Mouse (Mus musculus): ENCODE measurements around the gene F11r. TPM values are rescaled to one million over a fixed set of nuclear protein-coding genes. Genes with fewer than 3 reads are reported as not detected.

Gene F11r
- polyA plus RNA-seq, 1 experiment from 2014 or later = 22.2 TPM

GRCm38 (mm10) chr1:171513760-171514159 lies 76.4 kb downstream of the F11r start:
- 100% methylated on average over 1 of the region's 1 CpGs for WGBS
- DNase-seq (ENCODE audit: low spot score) = no peak
- Histone ChIP-seq H3K36me3 (no peaks in the 10 kb centered on the region), H3K27me3 (ENCODE audit: insufficient read depth, poor library complexity, severe bottlenecking) (no peaks in the 10 kb centered on the region), H3K9me3 (no peaks in the 10 kb centered on the region), H3K27ac (no peak overlapping the region), H3K4me1 (replicated peaks) (0 out of 2 replicates have a peak, but pooled peaks cover 7% of the 10 kb centered on the region), H3K4me3 (no peak overlapping the region)

Other genes starting within 250 kb of the F11r start
- gene Pcp4l1, start 241.3 kb upstream of the F11r start, polyA plus RNA-seq (2016; fragmentation: Nextera tagmentation; extraction: Ambion mirVana) = 19.9 and 32.8 TPM in 2 replicates
- 0.21 and 0.27 TPM in 2 replicates for gene Nr1i3, start 223.6 kb upstream of the F11r start, polyA plus RNA-seq (2016; fragmentation: Nextera tagmentation; extraction: Ambion mirVana)
- 33.1 and 36.2 TPM in 2 replicates for gene Tomm40l, start 215.0 kb upstream of the F11r start, polyA plus RNA-seq (2016; fragmentation: Nextera tagmentation; extraction: Ambion mirVana)
- gene Apoa2, start 212.5 kb upstream of the F11r start, polyA plus RNA-seq (2016; fragmentation: Nextera tagmentation; extraction: Ambion mirVana) = 3.4 and 4.7 TPM in 2 replicates
- 16.3 and 22.8 TPM in 2 replicates for gene Fcer1g, start 203.2 kb upstream of the F11r start, polyA plus RNA-seq (2016; fragmentation: Nextera tagmentation; extraction: Ambion mirVana)
- gene Adamts4, start 187.1 kb upstream of the F11r start, polyA plus RNA-seq (2016; fragmentation: Nextera tagmentation; extraction: Ambion mirVana) = 10.4 and 13.0 TPM in 2 replicates
- gene Ndufs2, start 186.1 kb upstream of the F11r start, polyA plus RNA-seq (2016; fragmentation: Nextera tagmentation; extraction: Ambion mirVana) = 250 and 275 TPM in 2 replicates
- 70.3 and 80.9 TPM in 2 replicates for gene B4galt3, start 167.2 kb upstream of the F11r start, polyA plus RNA-seq (2016; fragmentation: Nextera tagmentation; extraction: Ambion mirVana)
- 54.1 and 56.2 TPM in 2 replicates for gene Ppox, start 156.3 kb upstream of the F11r start, polyA plus RNA-seq (2016; fragmentation: Nextera tagmentation; extraction: Ambion mirVana)
- gene Usp21, start 149.5 kb upstream of the F11r start, polyA plus RNA-seq (2016; fragmentation: Nextera tagmentation; extraction: Ambion mirVana) = 95.6 and 111 TPM in 2 replicates
- gene Ufc1, start 142.5 kb upstream of the F11r start, polyA plus RNA-seq (2016; fragmentation: Nextera tagmentation; extraction: Ambion mirVana) = 105 and 111 TPM in 2 replicates
- 46.2 and 48.4 TPM in 2 replicates for gene Dedd, start 108.4 kb upstream of the F11r start, polyA plus RNA-seq (2016; fragmentation: Nextera tagmentation; extraction: Ambion mirVana)
- 39.6 and 46.0 TPM in 2 replicates for gene Nit1, start 91.9 kb upstream of the F11r start, polyA plus RNA-seq (2016; fragmentation: Nextera tagmentation; extraction: Ambion mirVana)
- gene Pfdn2, start 91.9 kb upstream of the F11r start, polyA plus RNA-seq (2016; fragmentation: Nextera tagmentation; extraction: Ambion mirVana) = 130 and 147 TPM in 2 replicates
- gene Klhdc9, start 76.7 kb upstream of the F11r start, polyA plus RNA-seq (2016; fragmentation: Nextera tagmentation; extraction: Ambion mirVana) = 2.1 and 2.5 TPM in 2 replicates
- 1.5 and 1.7 TPM in 2 replicates for gene Nectin4, start 67.4 kb upstream of the F11r start, polyA plus RNA-seq (2016; fragmentation: Nextera tagmentation; extraction: Ambion mirVana)
- gene Arhgap30, start 48.6 kb upstream of the F11r start, polyA plus RNA-seq (2016; fragmentation: Nextera tagmentation; extraction: Ambion mirVana) = 0.82 and 0.98 TPM in 2 replicates
- gene Usf1, start 26.2 kb upstream of the F11r start, polyA plus RNA-seq (2016; fragmentation: Nextera tagmentation; extraction: Ambion mirVana) = 143 and 159 TPM in 2 replicates
- 9.7 and 10.1 TPM in 2 replicates for gene Tstd1, start 18.7 kb upstream of the F11r start, polyA plus RNA-seq (2016; fragmentation: Nextera tagmentation; extraction: Ambion mirVana)
- 11.2 and 13.3 TPM in 2 replicates for gene Alyref2, start 65.9 kb downstream of the F11r start, polyA plus RNA-seq (2016; fragmentation: Nextera tagmentation; extraction: Ambion mirVana)
- gene Itln1, start 97.8 kb downstream of the F11r start, polyA plus RNA-seq (2016; fragmentation: Nextera tagmentation; extraction: Ambion mirVana) = not detected in 2 replicates
- 0.09 TPM in 1 of 2 replicates, not detected in the other for gene Cd244a, start 121.7 kb downstream of the F11r start, polyA plus RNA-seq (2016; fragmentation: Nextera tagmentation; extraction: Ambion mirVana)
- gene Ly9, start 169.9 kb downstream of the F11r start, polyA plus RNA-seq (2016; fragmentation: Nextera tagmentation; extraction: Ambion mirVana) = 0.09 TPM in 1 of 2 replicates, not detected in the other
- gene Slamf7, start 215.5 kb downstream of the F11r start, polyA plus RNA-seq (2016; fragmentation: Nextera tagmentation; extraction: Ambion mirVana) = not detected in 2 replicates
- 0.30 and 0.46 TPM in 2 replicates for gene Cd48, start 244.5 kb downstream of the F11r start, polyA plus RNA-seq (2016; fragmentation: Nextera tagmentation; extraction: Ambion mirVana)